Mouse (Mus musculus) liver, embryonic 11.5 days (tissue): ENCODE results near the gene Rftn1. TPM values are rescaled to one million over a fixed set of nuclear protein-coding genes. Genes with fewer than 3 reads are reported as not detected.

Source experiments
- ATAC-seq: fragments of 200-750 bp; cut with Nextera tagmentation; replicated peaks from 2 replicates; pipeline ENCODE4 v1.8.0; 2017; ENCODE audit warnings: moderate number of reproducible peaks, mild to moderate bottlenecking, moderate TSS enrichment, moderate library complexity; ENCODE audit not compliant: low FRiP score
- DNase-seq: peaks from one replicate; pipeline ENCODE4 v3.0.0-alpha.2; 2017; ENCODE audit warnings: low spot score
- H3K27ac ChIP-seq: fragments of 300-500 bp; sonication (generic); 2 replicates; pipeline ENCODE4 v1.5.1; 2014; ENCODE audit warnings: mild to moderate bottlenecking, low read depth, low read length, control low read depth
- H3K27me3 ChIP-seq: fragments of 300-500 bp; sonication (generic); replicated peaks from 2 replicates; pipeline ENCODE4 v1.6.1; 2014; ENCODE audit warnings: low read length, mixed read lengths; ENCODE audit not compliant: control insufficient read depth, insufficient read depth
- H3K36me3 ChIP-seq: fragments of 300-500 bp; sonication (generic); 2 replicates; pipeline ENCODE4 v1.6.1; 2014; ENCODE audit warnings: mild to moderate bottlenecking, low read length, moderate library complexity, mixed read lengths; ENCODE audit not compliant: control insufficient read depth, insufficient read depth
- H3K4me1 ChIP-seq: fragments of 300-500 bp; sonication (generic); replicated peaks from 2 replicates; pipeline ENCODE4 v1.6.1; 2014; ENCODE audit warnings: low read length, mixed read lengths; ENCODE audit not compliant: control insufficient read depth, insufficient read depth
- H3K4me2 ChIP-seq: fragments of 300-500 bp; sonication (generic); 2 replicates; pipeline ENCODE4 v1.6.1; 2014; ENCODE audit warnings: mild to moderate bottlenecking, control low read depth, moderate library complexity
- H3K4me3 ChIP-seq: fragments of 300-500 bp; sonication (generic); 2 replicates; pipeline ENCODE4 v1.5.1; 2014; ENCODE audit warnings: low read depth, low read length, control low read depth
- H3K9ac ChIP-seq: fragments of 300-500 bp; sonication (generic); 2 replicates; pipeline ENCODE4 v1.6.1; 2014; ENCODE audit warnings: low read depth, low read length, control low read depth
- H3K9me3 ChIP-seq: fragments of 300-500 bp; sonication (generic); 2 replicates; pipeline ENCODE4 v1.6.1; 2016; ENCODE audit warnings: low read length, inconsistent platforms, mixed read lengths; ENCODE audit not compliant: control insufficient read depth
- WGBS: fragments of 180-500 bp; shearing (Covaris S2); extraction: QIAGEN DNeasy Blood & Tissue Kit; methylation state at CpG from one replicate; pipeline ENCODE4 v1.1.7; 2014; 5-methylcytosine and 5-hydroxymethylcytosine counted together
- polyA plus RNA-seq: library from polyadenylated mRNA; unstranded; fragments of >200 nt; fragmentation: Nextera tagmentation; extraction: Ambion mirVana; gene quantifications from 2 replicates; pipeline ENCODE4 v1.2.1, GENCODE M21; 2014

The Rftn1 gene
- polyA plus RNA-seq, 1 experiment from 2014 or later, result 12.8 TPM

- 75% methylated on average over 4 of the region's 4 CpGs for WGBS
- Histone ChIP-seq H3K27ac (no peak overlapping the region), H3K9ac (no peak overlapping the region), H3K9me3 (no peaks in the 10 kb centered on the region), H3K4me1 (no peaks in the 10 kb centered on the region), H3K36me3 (no peaks in the 10 kb centered on the region), H3K4me3 (no peak overlapping the region), H3K4me2 (no peak overlapping the region), H3K27me3 (no peaks in the 10 kb centered on the region)
- DNase-seq (no peak), ATAC-seq (no peak)
Observed at GRCm38 (mm10) chr17:50080991-50081390, 109.5 kb downstream of the Rftn1 start.

DNA sequence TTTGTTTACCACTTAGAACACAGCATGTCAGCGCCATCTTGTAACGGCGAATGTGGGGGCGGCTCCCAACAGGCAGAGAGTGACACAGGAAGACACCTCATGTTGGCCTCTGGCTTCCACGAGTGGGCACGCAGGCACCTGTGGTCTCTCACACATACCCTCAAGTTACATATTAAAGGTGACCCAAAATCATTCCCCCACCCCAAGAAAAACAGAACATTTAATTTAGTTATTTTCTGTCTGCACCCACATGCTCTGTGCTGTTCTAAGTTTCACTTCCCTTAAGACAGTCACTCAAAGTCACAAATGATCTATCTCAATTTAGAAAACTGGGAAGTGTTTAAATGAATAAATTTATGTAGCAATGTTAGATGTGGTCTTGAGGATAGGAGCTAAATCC lies 111.7 kb downstream of the Rftn1 start:
- Histone ChIP-seq H3K27ac (no peak overlapping the region), H3K27me3 (no peaks in the 10 kb centered on the region), H3K9me3 (no peaks in the 10 kb centered on the region), H3K36me3 (no peaks in the 10 kb centered on the region), H3K4me1 (no peaks in the 10 kb centered on the region), H3K9ac (no peak overlapping the region), H3K4me3 (no peak overlapping the region), H3K4me2 (no peak overlapping the region)
- DNase-seq (no peak), ATAC-seq (no peak)
- 94% methylated on average over 6 of the region's 6 CpGs for WGBS

DNA sequence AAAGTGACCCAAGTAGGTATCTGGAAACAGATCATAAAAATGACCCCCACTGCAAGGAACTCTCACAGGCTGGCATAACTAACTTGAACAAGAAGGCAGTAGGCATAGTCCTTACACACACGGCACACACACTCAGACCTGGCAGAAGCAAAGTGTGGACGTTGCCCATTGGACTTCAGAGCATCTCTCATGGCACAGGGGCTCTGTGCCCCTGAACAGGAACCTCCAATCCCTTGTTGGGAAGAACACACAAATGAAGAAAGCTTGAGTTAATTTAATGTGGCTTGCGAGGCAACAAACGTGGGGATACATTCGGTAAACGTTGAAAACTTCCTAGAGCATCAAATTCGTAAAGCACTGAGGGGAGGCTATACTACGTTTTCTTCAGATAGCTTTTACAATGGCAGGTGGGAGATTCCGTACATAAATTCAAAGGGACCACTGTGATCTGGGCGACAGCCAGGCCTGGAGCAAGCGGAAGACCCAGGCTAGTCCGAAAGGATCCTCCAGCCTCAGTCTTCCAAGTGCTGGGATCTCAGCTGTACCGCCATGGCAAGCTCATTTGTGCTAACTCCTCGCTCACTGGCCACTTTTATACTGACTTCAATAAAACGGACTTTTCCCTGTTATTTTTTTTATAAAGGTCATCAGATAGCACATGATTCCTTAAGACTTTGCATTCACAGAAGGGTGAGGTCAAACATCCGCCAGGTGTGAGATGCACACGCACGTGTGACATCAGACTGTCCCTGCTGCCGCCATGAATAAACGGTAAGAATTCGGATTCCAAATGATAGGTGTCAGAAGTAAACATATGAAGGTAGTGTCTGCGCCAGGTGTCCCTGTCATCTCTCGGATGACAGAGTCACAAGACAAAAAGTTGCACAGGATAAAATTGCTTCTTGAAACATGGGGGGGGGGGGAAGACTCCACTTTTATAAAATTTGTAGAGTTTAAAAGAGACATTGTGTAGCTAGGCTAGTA lies 117.2 kb downstream of the Rftn1 start:
- no peak overlapping the region for H3K9ac ChIP-seq
- ATAC-seq (no peak), DNase-seq (no peak)
- no peaks in the 10 kb centered on the region for H3K9me3 ChIP-seq
- no peaks in the 10 kb centered on the region for H3K36me3 ChIP-seq
- no peak overlapping the region for H3K4me2 ChIP-seq
- peaks cover 24% of the 10 kb centered on the region for H3K4me1 ChIP-seq
- no peak overlapping the region for H3K27ac ChIP-seq
- no peak overlapping the region for H3K4me3 ChIP-seq
- H3K27me3 ChIP-seq, result no peaks in the 10 kb centered on the region
- WGBS, result 92% methylated on average over 23 of the region's 23 CpGs

DNA sequence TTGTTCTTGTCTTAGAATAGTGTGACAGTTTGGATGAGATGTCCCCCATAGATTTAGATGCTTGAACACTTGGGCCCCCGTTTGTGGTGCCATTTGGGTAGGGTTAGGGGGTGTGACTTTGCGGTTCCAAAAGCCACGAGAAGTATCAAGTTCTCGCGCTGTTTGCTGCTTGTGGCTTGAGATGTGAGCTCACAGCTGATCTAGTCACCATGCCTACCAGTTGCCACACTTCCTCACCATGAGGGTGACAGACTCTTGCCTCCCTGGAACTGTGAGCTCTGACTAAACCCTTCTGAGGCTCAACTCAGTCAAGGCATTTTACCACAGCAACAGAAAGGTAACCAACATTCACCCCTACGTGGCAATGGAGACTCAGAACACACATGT lies 118.9 kb downstream of the Rftn1 start:
- Histone ChIP-seq H3K4me1 (peaks cover 24% of the 10 kb centered on the region), H3K36me3 (no peaks in the 10 kb centered on the region), H3K27me3 (no peaks in the 10 kb centered on the region), H3K4me3 (no peak overlapping the region), H3K4me2 (peak overlapping the region; percentile 29; the same call in 1 of the 2 replicates), H3K9ac (peak overlapping the region; percentile 37; the same call in 1 of the 2 replicates), H3K27ac (peak overlapping the region; percentile 95), H3K9me3 (no peaks in the 10 kb centered on the region)
- ATAC-seq (peak; percentile 72), DNase-seq (peak; percentile 49)
- WGBS, result 39% methylated on average over 6 of the region's 6 CpGs

DNA sequence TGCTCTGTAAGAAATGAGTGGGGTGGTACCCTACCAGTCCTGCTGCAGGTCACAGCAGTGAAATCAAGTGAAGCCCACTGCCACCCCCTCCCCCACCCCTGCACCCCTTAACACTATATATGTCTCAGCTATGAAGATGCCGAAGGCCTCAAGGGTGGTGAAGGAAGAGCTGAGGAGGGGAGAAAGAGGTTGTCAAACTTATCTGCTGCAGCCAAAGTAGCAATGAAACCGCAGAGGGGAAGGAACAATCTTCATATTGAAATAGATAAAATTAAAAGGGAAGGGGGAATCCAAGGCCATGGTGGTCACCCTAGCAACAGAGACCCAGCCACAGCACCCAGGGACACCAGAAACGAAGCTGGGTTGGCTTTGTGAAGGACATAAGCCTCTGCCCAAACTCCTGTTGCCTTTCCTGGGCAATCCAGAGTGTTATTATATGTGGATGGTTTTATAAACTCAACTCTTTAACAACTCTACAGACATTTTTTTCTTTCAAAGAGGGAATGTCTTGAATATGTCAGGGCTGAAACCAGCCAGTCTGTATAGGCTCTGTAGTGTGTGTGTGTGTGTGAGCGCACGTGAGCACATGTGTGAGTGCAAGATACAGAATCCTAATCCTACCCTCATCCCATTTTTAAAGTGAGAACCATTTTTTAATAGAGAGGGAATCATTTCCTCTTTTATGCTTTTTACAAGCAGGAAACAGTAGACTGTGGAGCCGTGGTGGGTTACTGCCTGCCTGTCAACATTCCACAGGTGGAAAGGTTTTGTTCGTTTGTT lies 119.5 kb downstream of the Rftn1 start:
- Histone ChIP-seq H3K4me2 (peak overlapping the region; percentile 59; the same call in 1 of the 2 replicates), H3K4me3 (no peak overlapping the region), H3K4me1 (peaks cover 24% of the 10 kb centered on the region), H3K9ac (0 out of 2 replicates have a peak overlapping the region, but pooled peaks have one; percentile 37), H3K27me3 (no peaks in the 10 kb centered on the region), H3K36me3 (no peaks in the 10 kb centered on the region), H3K9me3 (no peaks in the 10 kb centered on the region), H3K27ac (peak overlapping the region; percentile 95)
- no peak for DNase-seq
- 48% methylated on average over 7 of the region's 7 CpGs for WGBS
- peak; percentile 82 for ATAC-seq

GRCm38 (mm10) chr17:50069897-50070636 lies 120.4 kb downstream of the Rftn1 start:
- peak overlapping the region; percentile 20; the same call in 1 of the 2 replicates for H3K4me3 ChIP-seq
- peak overlapping the region; percentile 59 for H3K4me2 ChIP-seq
- ATAC-seq (peak; percentile 71), DNase-seq (peak; percentile 43)
- peaks cover 24% of the 10 kb centered on the region for H3K4me1 ChIP-seq
- H3K36me3 ChIP-seq, result no peaks in the 10 kb centered on the region
- peak overlapping the region; percentile 54 for H3K9ac ChIP-seq
- WGBS, result 14% methylated on average over 10 of the region's 10 CpGs
- H3K27me3 ChIP-seq, result no peaks in the 10 kb centered on the region
- H3K9me3 ChIP-seq, result no peaks in the 10 kb centered on the region
- H3K27ac ChIP-seq, result peak overlapping the region; percentile 95

DNA sequence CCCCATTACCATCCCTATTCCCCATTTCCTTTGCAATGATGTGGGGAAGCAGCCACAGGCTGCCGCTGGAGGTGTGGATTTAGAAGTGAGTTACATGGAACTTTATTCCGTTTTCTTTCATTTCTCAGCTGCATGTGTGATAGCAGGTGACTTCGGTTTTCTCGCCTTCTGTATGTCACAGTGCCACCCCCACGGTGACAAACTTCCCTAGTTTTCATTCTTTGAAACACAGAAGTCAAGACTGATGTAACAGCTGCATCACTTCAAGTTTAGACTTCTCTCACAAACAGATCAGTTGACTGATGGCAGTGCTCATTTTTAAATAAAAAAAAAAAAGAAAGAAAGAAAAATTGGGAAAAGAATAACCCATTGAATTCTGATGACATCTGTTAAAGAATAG lies 121.3 kb downstream of the Rftn1 start:
- Histone ChIP-seq H3K27ac (peak overlapping the region; percentile 95; the same call in 1 of the 2 replicates), H3K4me2 (no peak overlapping the region), H3K9me3 (no peaks in the 10 kb centered on the region), H3K36me3 (no peaks in the 10 kb centered on the region), H3K4me1 (peaks cover 24% of the 10 kb centered on the region), H3K4me3 (no peak overlapping the region), H3K27me3 (no peaks in the 10 kb centered on the region), H3K9ac (no peak overlapping the region)
- DNase-seq (no peak), ATAC-seq (no peak)
- WGBS, result 76% methylated on average over 5 of the region's 5 CpGs

GRCm38 (mm10) chr17:50068681-50069138 lies 121.8 kb downstream of the Rftn1 start:
- Histone ChIP-seq H3K36me3 (no peaks in the 10 kb centered on the region), H3K4me3 (no peak overlapping the region), H3K9me3 (no peaks in the 10 kb centered on the region), H3K4me2 (no peak overlapping the region), H3K27ac (no peak overlapping the region), H3K27me3 (no peaks in the 10 kb centered on the region), H3K9ac (no peak overlapping the region), H3K4me1 (peaks cover 24% of the 10 kb centered on the region)
- 79% methylated on average over 10 of the region's 10 CpGs for WGBS
- DNase-seq, result no peak
- ATAC-seq, result no peak
